Mouse (Mus musculus) liver, embryonic 14.5 days (tissue): ENCODE data around the gene Synpo2l. TPM values are rescaled to one million over a fixed set of nuclear protein-coding genes. Genes with fewer than 3 reads are reported as not detected.

Experiments
- ATAC-seq: fragments of 200-750 bp; cut with Nextera tagmentation; 2 replicates; pipeline ENCODE4 v1.8.0; 2017; ENCODE audit warnings: moderate number of reproducible peaks, mild to moderate bottlenecking, moderate library complexity; ENCODE audit not compliant: insufficient read depth
- DNase-seq, 3 experiments: peaks; one replicate each; pipeline ENCODE4 v3.0.0-alpha.2; 2012 to 2013; ENCODE audit warnings: low read depth in 3 of 3, low spot score in 3 of 3
- H3K27ac ChIP-seq: fragments of 300-500 bp; sonication (generic); 2 replicates; pipeline ENCODE4 v1.5.1; 2014; ENCODE audit warnings: moderate library complexity, mild to moderate bottlenecking, control low read depth, inconsistent platforms
- H3K27me3 ChIP-seq: fragments of 300-500 bp; sonication (generic); 2 replicates; pipeline ENCODE4 v1.6.1; 2014; ENCODE audit warnings: mild to moderate bottlenecking, low read length, moderate library complexity; ENCODE audit not compliant: control insufficient read depth, insufficient read depth
- H3K36me3 ChIP-seq: fragments of 300-500 bp; sonication (generic); replicated peaks from 2 replicates; pipeline ENCODE4 v1.6.1; 2014; ENCODE audit warnings: low read depth; ENCODE audit not compliant: control insufficient read depth, insufficient read depth
- H3K4me1 ChIP-seq, 2 experiments: fragments of 200-500 bp in 1 of 2; fragments of 300-500 bp in 1 of 2; sonication (generic) in 1 of 2; replicated peaks; 2 replicates each; pipeline ENCODE4 v1.6.1; 2012 to 2014; ENCODE audit warnings: antibody characterized with exemption in 1 of 2, inconsistent platforms in 1 of 2, low read length in 1 of 2; ENCODE audit not compliant: control insufficient read depth in 2 of 2, insufficient read depth in 2 of 2
- H3K4me2 ChIP-seq: fragments of 300-500 bp; sonication (generic); 2 replicates; pipeline ENCODE4 v1.6.1; 2014; ENCODE audit warnings: low read depth, mild to moderate bottlenecking, control low read depth, moderate library complexity
- H3K4me3 ChIP-seq, 2 experiments: fragments of 200-500 bp in 1 of 2; fragments of 300-500 bp in 1 of 2; sonication (generic) in 1 of 2; 2 replicates each; pipeline ENCODE4 v1.5.1; 2012 to 2014; ENCODE audit warnings: low read depth in 2 of 2, low read length in 2 of 2, mild to moderate bottlenecking in 2 of 2, control low read depth in 1 of 2, inconsistent platforms in 1 of 2, moderate library complexity in 1 of 2; ENCODE audit not compliant: insufficient read depth in 1 of 2
- H3K9ac ChIP-seq: fragments of 300-500 bp; sonication (generic); replicated peaks from 2 replicates; pipeline ENCODE4 v1.6.1; 2014; ENCODE audit warnings: mild to moderate bottlenecking, control low read depth, moderate library complexity
- H3K9me3 ChIP-seq: fragments of 300-500 bp; sonication (generic); 2 replicates; pipeline ENCODE4 v1.6.1; 2016; ENCODE audit warnings: low read length, mixed read lengths; ENCODE audit not compliant: control insufficient read depth
- CTCF ChIP-seq: IDR thresholded peaks from 2 replicates; pipeline ENCODE4 v1.5.1; 2016; ENCODE audit warnings: antibody characterized with exemption, low read depth, control low read depth
- EP300 ChIP-seq: IDR thresholded peaks from 2 replicates; pipeline ENCODE4 v1.6.1; 2016; ENCODE audit warnings: antibody characterized with exemption, low read depth
- WGBS: fragments of 180-500 bp; shearing (Covaris S2); extraction: QIAGEN DNeasy Blood & Tissue Kit; methylation state at CpG from one replicate; pipeline ENCODE4 v1.1.7; 2014; ENCODE audit not compliant: insufficient replicate concordance; 5-methylcytosine and 5-hydroxymethylcytosine counted together
- polyA plus RNA-seq, 2 experiments: library from polyadenylated mRNA; depleted of rRNA in 1 of 2; stranded (reverse) in 1 of 2; unstranded in 1 of 2; fragments of >200 nt; fragmentation: Nextera tagmentation in 1 of 2; extraction: Ambion mirVana in 1 of 2; gene quantifications; 2 replicates each; pipeline versions ENCODE4 v1.2.1 to v1.2.3; 2012 to 2014

The Synpo2l gene
- polyA plus RNA-seq, 2 experiments: 0.02 TPM; not detected in 1

DNA sequence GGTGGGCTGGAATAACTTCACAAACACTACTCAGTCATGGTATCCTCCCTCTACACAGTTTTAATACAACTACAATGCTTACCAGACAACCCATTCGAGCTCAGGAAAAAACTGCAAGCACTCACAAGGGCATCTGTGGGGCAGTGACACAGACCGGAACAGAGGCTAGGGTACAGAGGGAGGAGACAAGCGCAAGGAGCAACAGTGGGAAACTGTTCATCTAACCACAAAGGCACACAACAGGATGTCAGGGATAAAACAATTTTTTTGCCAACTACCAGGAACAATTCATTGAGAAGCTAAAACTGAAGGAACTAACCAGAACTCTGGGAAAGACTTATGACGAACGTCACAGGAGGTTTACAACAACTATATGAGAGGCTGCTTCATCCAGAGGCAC lies 49.9 kb downstream of the Synpo2l start:
- ATAC-seq: no peak

GRCm38 (mm10) chr14:20616421-20616820 lies 51.7 kb downstream of the Synpo2l start:
- 14% methylated on average over 2 of the region's 2 CpGs for WGBS
- no peak for ATAC-seq

More for the DNA sequence above, 49.9 kb downstream of the Synpo2l start:
- Histone ChIP-seq H3K27me3 (no peaks in the 10 kb centered on the region), H3K36me3 (no peaks in the 10 kb centered on the region), H3K9me3 (no peaks in the 10 kb centered on the region), H3K27ac (no peak overlapping the region), H3K4me2 (no peak overlapping the region; the same call in 1 of the 2 replicates), H3K4me3 (no peak overlapping the region), H3K9ac (no peak overlapping the region), H3K4me1 (peaks cover 12 to 26% of the 10 kb centered on the region in 2 experiments)
- whole genome bisulfite sequencing: 28% methylated on average over 5 of the region's 5 CpGs
- DNase-seq: no peak
- TF ChIP-seq CTCF (no peak), EP300 (no peak)

GRCm38 (mm10) chr14:20615075-20615474 lies 53.1 kb downstream of the Synpo2l start:
- H3K9me3 ChIP-seq: no peaks in the 10 kb centered on the region
- DNase-seq (no peak), ATAC-seq (peak; percentile 48; the same call in 1 of the 2 replicates)
- no peak overlapping the region for H3K4me3 ChIP-seq
- TF ChIP-seq EP300: no peak
- TF ChIP-seq CTCF: no peak
- H3K27me3 ChIP-seq: no peaks in the 10 kb centered on the region
- H3K27ac ChIP-seq: no peak overlapping the region
- H3K36me3 ChIP-seq: no peaks in the 10 kb centered on the region
- 92% methylated on average over 2 of the region's 2 CpGs for WGBS
- no peak overlapping the region for H3K4me2 ChIP-seq
- no peak overlapping the region for H3K9ac ChIP-seq
- H3K4me1 ChIP-seq: peaks cover 8 to 28% of the 10 kb centered on the region in 2 experiments

More at GRCm38 (mm10) chr14:20616421-20616820, 51.7 kb downstream of the Synpo2l start:
- Histone ChIP-seq H3K9me3 (no peaks in the 10 kb centered on the region), H3K27ac (no peak overlapping the region), H3K9ac (no peak overlapping the region), H3K4me1 (peaks cover 8 to 24% of the 10 kb centered on the region in 2 experiments), H3K36me3 (no peaks in the 10 kb centered on the region), H3K27me3 (no peaks in the 10 kb centered on the region), H3K4me3 (no peak overlapping the region), H3K4me2 (no peak overlapping the region)
- DNase-seq: no peak
- no peak for TF ChIP-seq CTCF
- TF ChIP-seq EP300: no peak

DNA sequence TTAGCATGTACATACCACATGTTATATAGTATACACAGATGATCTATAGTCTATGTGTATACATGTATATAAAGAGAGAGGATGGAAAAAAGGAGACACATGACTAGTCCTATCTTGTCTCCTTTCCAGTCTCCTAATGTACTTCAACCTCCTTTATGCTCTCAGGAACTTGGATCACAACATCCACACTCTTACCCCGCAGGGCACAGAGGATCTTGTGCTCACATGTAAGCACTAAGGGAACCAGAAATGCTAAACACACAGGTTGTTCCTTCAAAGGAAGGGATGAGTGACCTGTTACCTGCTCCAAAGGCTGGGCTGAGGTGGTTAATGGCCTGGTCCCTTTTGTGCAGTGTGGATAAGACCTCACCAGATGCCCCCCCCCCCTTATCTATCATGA lies 55.3 kb downstream of the Synpo2l start:
- Histone ChIP-seq H3K4me3 (no peak overlapping the region), H3K9ac (no peak overlapping the region), H3K36me3 (no peaks in the 10 kb centered on the region), H3K27me3 (no peaks in the 10 kb centered on the region), H3K9me3 (no peaks in the 10 kb centered on the region), H3K4me2 (no peak overlapping the region), H3K27ac (no peak overlapping the region), H3K4me1 (peaks cover 8 to 23% of the 10 kb centered on the region in 2 experiments)
- 85% methylated on average over 1 of the region's 1 CpGs for WGBS
- no peak for ATAC-seq
- no peak for TF ChIP-seq EP300
- no peak for TF ChIP-seq CTCF
- no peak for DNase-seq

- DNase-seq (no peak), ATAC-seq (no peak)
- H3K4me3 ChIP-seq: no peak overlapping the region
Observed at GRCm38 (mm10) chr14:20610146-20610545, 58.0 kb downstream of the Synpo2l start.

More at GRCm38 (mm10) chr14:20610146-20610545, 58.0 kb downstream of the Synpo2l start:
- Histone ChIP-seq H3K27me3 (no peaks in the 10 kb centered on the region), H3K9ac (no peak overlapping the region), H3K9me3 (no peaks in the 10 kb centered on the region), H3K36me3 (no peaks in the 10 kb centered on the region), H3K4me2 (no peak overlapping the region), H3K4me1 (peaks cover 4 to 13% of the 10 kb centered on the region in 2 experiments; a peak in 3 of 4 replicates), H3K27ac (no peak overlapping the region)
- no peak for TF ChIP-seq CTCF
- WGBS: 71% methylated on average over 4 of the region's 4 CpGs
